Mouse (Mus musculus) kidney, embryonic 16.5 days (tissue): ENCODE results near the gene Gdpd3. TPM values are rescaled to one million over a fixed set of nuclear protein-coding genes. Genes with fewer than 3 reads are reported as not detected.

Source experiments
- ATAC-seq: fragments of 200-750 bp; cut with Nextera tagmentation; 2 replicates; pipeline ENCODE4 v1.8.0; 2017; ENCODE audit warnings: moderate TSS enrichment; ENCODE audit not compliant: low FRiP score, low TSS enrichment
- H3K27ac ChIP-seq: fragments of 300-500 bp; sonication (generic); 2 replicates; pipeline ENCODE4 v1.5.1; 2014; ENCODE audit warnings: low read length
- H3K27me3 ChIP-seq: fragments of 300-500 bp; sonication (generic); 2 replicates; pipeline ENCODE4 v1.6.1; 2014; ENCODE audit warnings: low read length, control low read depth, mixed read lengths; ENCODE audit not compliant: insufficient read depth
- H3K36me3 ChIP-seq: fragments of 300-500 bp; sonication (generic); 2 replicates; pipeline ENCODE4 v1.6.1; 2014; ENCODE audit warnings: low read length, control low read depth, mixed read lengths; ENCODE audit not compliant: insufficient read depth
- H3K4me1 ChIP-seq: fragments of 300-500 bp; sonication (generic); 2 replicates; pipeline ENCODE4 v1.6.1; 2014; ENCODE audit warnings: low read length, control low read depth, mixed read lengths; ENCODE audit not compliant: insufficient read depth
- H3K4me2 ChIP-seq: fragments of 300-500 bp; sonication (generic); replicated peaks from 2 replicates; pipeline ENCODE4 v1.6.1; 2014; ENCODE audit warnings: low read depth, low read length
- H3K4me3 ChIP-seq: fragments of 300-500 bp; sonication (generic); 2 replicates; pipeline ENCODE4 v1.5.1; 2014; ENCODE audit warnings: mild to moderate bottlenecking, low read length
- H3K9ac ChIP-seq: fragments of 300-500 bp; sonication (generic); replicated peaks from 2 replicates; pipeline ENCODE4 v1.6.1; 2014; ENCODE audit warnings: low read length
- H3K9me3 ChIP-seq: fragments of 300-500 bp; sonication (generic); 2 replicates; pipeline ENCODE4 v1.6.1; 2016; ENCODE audit warnings: low read length, control low read depth
- WGBS: fragments of 180-500 bp; shearing (Covaris S2); extraction: QIAGEN DNeasy Blood & Tissue Kit; methylation state at CpG from one replicate; pipeline ENCODE4 v1.1.7; 2014; 5-methylcytosine and 5-hydroxymethylcytosine counted together
- polyA plus RNA-seq: library from polyadenylated mRNA; unstranded; fragments of >200 nt; fragmentation: Nextera tagmentation; extraction: Ambion mirVana; gene quantifications from 2 replicates; pipeline ENCODE4 v1.2.1, GENCODE M21; 2015

The Gdpd3 gene
- polyA plus RNA-seq, 1 experiment from 2014 or later = 2.0 TPM

DNA sequence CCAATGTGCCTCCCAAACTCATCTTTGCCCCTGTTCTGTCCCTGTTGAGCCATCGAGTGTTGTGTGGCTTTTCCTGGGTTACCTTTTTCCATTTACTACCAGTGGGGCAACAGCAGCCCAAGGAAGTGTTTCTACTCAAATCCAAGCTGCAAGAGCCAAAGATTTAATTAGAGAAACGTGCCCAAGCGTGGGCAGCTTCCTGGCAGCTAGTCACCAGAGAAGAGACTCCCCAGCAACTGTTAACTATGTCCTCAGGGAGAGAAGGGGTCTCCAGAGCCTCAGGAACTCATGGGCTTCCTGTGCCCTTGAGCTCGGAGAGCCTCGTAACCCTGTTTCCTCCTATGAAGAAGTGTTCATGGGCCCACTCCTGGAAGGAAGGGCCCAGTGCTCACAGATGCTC is 25.2 kb upstream of the Gdpd3 start:
- Histone ChIP-seq H3K36me3 (no peaks in the 10 kb centered on the region), H3K4me1 (no peaks in the 10 kb centered on the region), H3K27me3 (no peaks in the 10 kb centered on the region), H3K4me2 (no peak overlapping the region), H3K27ac (no peak overlapping the region), H3K9ac (no peak overlapping the region), H3K4me3 (no peak overlapping the region), H3K9me3 (no peaks in the 10 kb centered on the region)
- WGBS = 61% methylated on average over 5 of the region's 5 CpGs
- no peak for ATAC-seq

DNA sequence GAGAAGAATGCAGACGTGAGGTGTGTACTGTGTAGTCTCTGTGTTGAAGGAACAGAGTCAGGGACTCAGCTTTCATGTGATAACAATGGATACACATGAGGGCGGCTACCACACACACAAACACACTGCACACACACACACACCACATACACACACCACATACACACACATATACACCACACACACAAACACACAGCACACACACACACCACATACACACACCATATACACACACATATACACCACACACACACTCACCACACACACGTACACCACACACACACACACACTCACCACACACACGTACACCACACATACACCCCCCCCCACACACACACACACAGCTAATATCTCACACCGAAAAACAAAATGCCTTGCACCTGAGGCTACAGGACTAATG is 24.7 kb upstream of the Gdpd3 start:
- H3K27me3 ChIP-seq = no peaks in the 10 kb centered on the region
- ATAC-seq = no peak
- H3K9me3 ChIP-seq = no peaks in the 10 kb centered on the region
- no peak overlapping the region for H3K4me2 ChIP-seq
- H3K4me3 ChIP-seq = no peak overlapping the region
- no peaks in the 10 kb centered on the region for H3K36me3 ChIP-seq
- H3K9ac ChIP-seq = no peak overlapping the region
- 91% methylated on average over 5 of the region's 5 CpGs for WGBS
- no peaks in the 10 kb centered on the region for H3K4me1 ChIP-seq
- H3K27ac ChIP-seq = no peak overlapping the region

- no peaks in the 10 kb centered on the region for H3K27me3 ChIP-seq
- ATAC-seq = no peak
- H3K36me3 ChIP-seq = no peaks in the 10 kb centered on the region
- no peak overlapping the region for H3K4me3 ChIP-seq
- H3K4me2 ChIP-seq = no peak overlapping the region
- no peaks in the 10 kb centered on the region for H3K4me1 ChIP-seq
- H3K9ac ChIP-seq = no peak overlapping the region
- 89% methylated on average over 13 of the region's 13 CpGs for WGBS
- H3K27ac ChIP-seq = no peak overlapping the region
- no peaks in the 10 kb centered on the region for H3K9me3 ChIP-seq
Observed at GRCm38 (mm10) chr7:126741964-126742482, 24.1 kb upstream of the Gdpd3 start.

- H3K9ac ChIP-seq = no peak overlapping the region
- H3K27me3 ChIP-seq = no peaks in the 10 kb centered on the region
- 89% methylated on average over 12 of the region's 12 CpGs for WGBS
- H3K4me1 ChIP-seq = no peaks in the 10 kb centered on the region
- H3K36me3 ChIP-seq = no peaks in the 10 kb centered on the region
- H3K27ac ChIP-seq = no peak overlapping the region
- no peak overlapping the region for H3K4me3 ChIP-seq
- ATAC-seq = no peak
- H3K9me3 ChIP-seq = no peaks in the 10 kb centered on the region
- H3K4me2 ChIP-seq = no peak overlapping the region
Observed at GRCm38 (mm10) chr7:126746066-126746465, 20.1 kb upstream of the Gdpd3 start.

DNA sequence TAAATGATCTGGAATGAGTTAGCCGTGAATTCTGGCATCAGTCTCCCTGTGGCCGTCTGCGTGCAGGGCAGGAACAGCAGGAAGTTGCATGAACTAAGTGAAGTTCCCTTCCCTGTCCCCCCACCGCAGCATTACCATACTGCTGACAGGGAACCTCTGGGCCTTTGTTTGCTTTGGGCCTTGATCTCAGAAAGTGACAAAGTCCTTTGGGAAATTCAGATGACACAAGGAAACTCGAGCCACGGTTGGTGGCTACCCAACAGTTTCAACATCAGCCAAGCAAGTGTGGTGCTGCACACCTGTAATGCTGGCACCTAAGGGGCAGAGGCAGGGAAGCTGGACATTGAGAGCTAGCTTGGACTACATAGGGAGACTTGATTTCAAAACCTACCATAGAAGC is 19.3 kb upstream of the Gdpd3 start:
- whole genome bisulfite sequencing = 21% methylated on average over 6 of the region's 6 CpGs
- no peak for ATAC-seq
- Histone ChIP-seq H3K4me1 (no peaks in the 10 kb centered on the region), H3K4me3 (no peak overlapping the region), H3K36me3 (no peaks in the 10 kb centered on the region), H3K9me3 (no peaks in the 10 kb centered on the region), H3K4me2 (no peak overlapping the region), H3K27me3 (no peaks in the 10 kb centered on the region), H3K27ac (no peak overlapping the region), H3K9ac (no peak overlapping the region)

DNA sequence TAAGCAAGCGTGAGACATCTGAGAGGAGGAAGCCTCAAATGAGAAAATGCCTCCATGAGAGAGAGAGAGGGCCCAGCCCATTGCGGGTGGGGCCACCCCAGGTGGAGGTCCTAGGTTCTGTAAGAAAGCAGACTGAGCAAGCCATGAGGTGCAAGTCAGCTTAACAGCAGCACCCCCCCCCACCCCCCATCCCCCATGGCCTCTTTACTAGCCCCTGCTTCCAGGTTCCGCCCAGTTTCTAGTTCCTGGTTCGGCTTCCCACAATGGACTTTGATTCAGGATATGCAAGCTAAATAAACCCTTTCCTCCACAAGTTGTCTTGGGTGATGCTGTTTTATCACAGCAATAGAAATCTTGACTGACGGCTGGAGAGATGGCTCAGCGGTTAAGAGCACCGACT is 17.3 kb upstream of the Gdpd3 start:
- H3K4me3 ChIP-seq = no peak overlapping the region
- no peak for ATAC-seq
- H3K36me3 ChIP-seq = no peaks in the 10 kb centered on the region
- WGBS = 72% methylated on average over 7 of the region's 7 CpGs
- no peaks in the 10 kb centered on the region for H3K4me1 ChIP-seq
- no peak overlapping the region for H3K9ac ChIP-seq
- no peaks in the 10 kb centered on the region for H3K9me3 ChIP-seq
- H3K4me2 ChIP-seq = no peak overlapping the region
- H3K27me3 ChIP-seq = no peaks in the 10 kb centered on the region
- no peak overlapping the region for H3K27ac ChIP-seq

DNA sequence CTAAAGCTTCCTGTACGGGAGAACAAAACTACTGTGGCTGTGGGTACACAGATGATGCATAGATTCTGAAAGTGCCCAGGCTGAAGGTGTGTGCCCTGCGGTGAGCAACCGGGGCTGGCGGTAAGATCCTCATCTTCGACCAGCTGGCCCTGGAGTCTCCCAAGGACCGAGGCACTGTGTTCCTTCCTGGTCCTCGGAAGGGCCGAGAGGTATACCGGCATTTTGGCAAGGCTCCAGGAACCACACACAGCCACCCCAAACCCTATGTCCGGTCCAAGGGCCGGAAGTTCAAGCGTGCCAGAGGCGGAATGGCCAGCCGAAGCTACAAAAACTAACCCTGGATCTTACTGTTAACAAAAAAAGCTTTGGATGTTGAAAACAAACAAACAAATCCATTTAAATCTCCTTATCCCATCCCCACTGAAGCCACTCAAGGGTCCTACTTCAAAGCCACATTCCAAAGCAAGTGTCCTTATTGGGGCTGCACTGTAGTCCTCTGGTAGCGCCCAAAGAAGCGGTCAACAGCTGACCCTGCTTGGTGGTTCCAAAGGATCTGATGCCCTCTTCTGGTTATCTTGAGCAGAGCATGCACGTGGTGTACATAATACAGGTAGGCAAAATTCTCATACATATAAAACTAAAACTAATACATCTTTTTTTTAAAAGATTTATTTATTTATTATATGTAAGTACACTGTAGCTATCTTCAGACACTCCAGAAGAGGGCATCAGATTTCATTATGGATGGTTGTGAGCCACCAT is 16.4 kb upstream of the Gdpd3 start:
- ATAC-seq = no peak
- H3K4me1 ChIP-seq = no peaks in the 10 kb centered on the region
- H3K27me3 ChIP-seq = no peaks in the 10 kb centered on the region
- no peaks in the 10 kb centered on the region for H3K36me3 ChIP-seq
- no peak overlapping the region for H3K27ac ChIP-seq
- H3K4me3 ChIP-seq = no peak overlapping the region
- no peaks in the 10 kb centered on the region for H3K9me3 ChIP-seq
- 88% methylated on average over 17 of the region's 17 CpGs for WGBS
- H3K9ac ChIP-seq = no peak overlapping the region
- H3K4me2 ChIP-seq = no peak overlapping the region

- under 1% methylated on average over 9 of the region's 9 CpGs for WGBS
Observed at GRCm38 (mm10) chr7:126754866-126755265, 11.3 kb upstream of the Gdpd3 start.

GRCm38 (mm10) chr7:126758539-126758938 is 7.6 kb upstream of the Gdpd3 start:
- Histone ChIP-seq H3K4me3 (no peak overlapping the region), H3K27ac (no peak overlapping the region), H3K36me3 (peaks cover 8% of the 10 kb centered on the region; the same call in 1 of the 2 replicates), H3K27me3 (no peaks in the 10 kb centered on the region), H3K9me3 (no peaks in the 10 kb centered on the region), H3K4me1 (peaks cover 30% of the 10 kb centered on the region), H3K9ac (no peak overlapping the region), H3K4me2 (no peak overlapping the region)
- WGBS = 65% methylated on average over 7 of the region's 7 CpGs
- ATAC-seq = no peak

More at GRCm38 (mm10) chr7:126754866-126755265, 11.3 kb upstream of the Gdpd3 start:
- no peak overlapping the region for H3K4me3 ChIP-seq
- no peaks in the 10 kb centered on the region for H3K9me3 ChIP-seq
- no peaks in the 10 kb centered on the region for H3K36me3 ChIP-seq
- peak overlapping the region; percentile 36 for H3K4me2 ChIP-seq
- no peaks in the 10 kb centered on the region for H3K27me3 ChIP-seq
- ATAC-seq = peak; percentile 72
- peak overlapping the region; percentile 66 for H3K9ac ChIP-seq
- no peak overlapping the region for H3K27ac ChIP-seq
- H3K4me1 ChIP-seq = peaks cover 7% of the 10 kb centered on the region; the same call in 1 of the 2 replicates

DNA sequence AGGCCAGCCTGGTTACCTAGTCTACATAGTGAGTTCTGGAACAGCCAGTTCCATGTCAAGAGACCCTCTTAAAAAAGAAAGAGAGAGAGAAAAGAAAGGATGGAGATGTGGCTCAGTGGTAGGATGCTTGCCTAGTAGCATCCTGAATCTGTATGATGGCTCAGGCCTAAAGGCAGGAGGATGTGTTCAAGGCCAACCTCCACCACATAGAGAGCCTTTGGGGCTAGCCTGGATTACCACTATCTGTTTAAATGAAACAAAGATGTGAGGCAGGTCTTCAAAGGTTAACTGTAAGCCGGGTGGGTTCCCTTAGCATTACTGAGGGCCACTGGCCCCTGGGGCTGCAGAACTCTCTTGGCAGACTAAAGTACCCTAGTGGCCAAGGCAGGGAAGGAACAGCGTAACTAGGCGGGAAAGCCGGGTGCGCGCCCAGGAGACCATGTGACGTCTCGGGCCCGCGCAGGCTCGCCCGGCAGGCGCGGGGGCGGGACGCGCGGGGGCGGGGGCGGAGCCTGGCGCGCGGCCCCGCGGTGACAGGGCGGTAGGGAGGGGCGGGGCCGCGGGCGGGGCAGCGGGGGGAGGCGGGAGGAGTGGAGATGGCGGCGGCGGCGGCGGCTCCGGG is 7.0 kb upstream of the Gdpd3 start, which contains the start of gene Mapk3:
Gene Mapk3 (plus strand): TSS at position 552 of the 622 bp plus-strand sequence.
- Histone ChIP-seq H3K9me3 (no peaks in the 10 kb centered on the region), H3K27me3 (no peaks in the 10 kb centered on the region), H3K4me1 (peaks cover 30% of the 10 kb centered on the region), H3K4me2 (peak within 1 kb of the TSS; percentile 84), H3K27ac (peak within 1 kb of the TSS; percentile 95), H3K9ac (peak within 1 kb of the TSS; percentile 92), H3K36me3 (peaks cover 13% of the 10 kb centered on the region), H3K4me3 (peak within 1 kb of the TSS; percentile 88)
- WGBS = 0% methylated on average over 9 of the region's 38 CpGs
- ATAC-seq = peak; percentile 60
